Mouse (Mus musculus): ENCODE measurements around the gene Gm20826.
"Not testable (repeated sequence)": the region's sequence is repeated elsewhere in the genome, so short reads cannot be mapped to it uniquely, and the experiment has no call there.

Gene Gm20826

DNA sequence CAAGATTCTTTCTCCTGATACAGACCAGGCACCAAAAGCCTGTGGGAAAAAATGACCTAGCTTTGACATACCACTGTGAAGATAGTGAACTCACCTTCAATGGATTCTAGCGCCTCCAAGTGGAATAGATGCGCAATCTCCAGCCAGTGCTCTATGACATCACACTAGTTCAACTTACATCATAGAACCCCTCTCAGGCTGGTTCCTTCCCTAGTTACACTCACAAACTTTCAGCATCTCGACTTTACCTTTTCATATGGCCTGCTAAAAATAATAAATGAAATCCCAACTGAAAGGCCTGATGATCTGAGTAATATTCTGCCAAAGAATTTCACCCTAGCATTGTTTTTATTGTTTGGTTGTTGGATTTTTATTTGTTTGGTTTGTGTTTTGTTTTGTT lies at the start of gene Gm20826:
Gene Gm20826 (minus strand): TSS at position 101 of the 400 bp plus-strand sequence.
- not testable (repeated sequence) for DNase-seq (ENCODE audit: low read depth, low spot score)

All from A20 (cell line).